Comparison of ENCODE assay signal across 20 mouse cellular contexts in the genomic region with DNA sequence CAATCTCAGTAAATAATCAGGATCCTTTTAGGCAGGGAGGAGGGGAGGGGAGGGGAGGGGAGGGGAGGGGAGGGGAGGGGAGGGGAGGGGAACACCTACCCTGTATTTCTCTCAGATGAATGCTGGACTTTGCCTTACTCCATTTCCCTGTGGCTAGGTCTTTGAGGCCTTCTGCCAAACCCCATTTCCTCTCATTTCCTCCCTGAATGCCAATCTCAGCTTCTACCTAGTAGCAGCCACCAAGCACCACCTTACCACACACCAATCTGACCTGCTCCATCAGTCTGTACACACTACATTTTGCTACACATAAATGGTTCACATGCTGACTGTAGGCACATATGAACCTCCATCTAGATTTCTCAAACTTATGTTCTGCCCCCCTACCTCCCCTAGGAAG. TPM values are rescaled to one million over a fixed set of nuclear protein-coding genes. Genes with fewer than 3 reads are reported as not detected.
DNase-seq lines count a peak whose midpoint lies in the region; ATAC-seq and TF ChIP-seq lines count a peak whose summit lies in the region.
"Had no signal": no experiment of that assay in that cellular context is flagged by ENCODE, and none has a peak within 500 bp of the region (broad histone marks: within the 10 kb centered on the region; RNA-seq: fewer than 3 reads in every experiment).

No protein-coding gene starts in this region.

- H3K27ac ChIP-seq in intestine, postnatal 0 days (ENCODE audit: low read depth, low read length): no peak overlapping the region
- H3K27ac ChIP-seq: layer of hippocampus, adult 2 months; midbrain, embryonic 15.5 days; neural tube, embryonic 15.5 days had no signal

- DNase-seq in kidney, adult 8-10 months: peak; percentile 16 to 24
- DNase-seq in kidney, postnatal 4 days: no peak
- DNase-seq in splenic B cell, adult 2 months (ENCODE audit: low read depth, low spot score): peak; percentile 25
- DNase-seq in thymus, postnatal 4 days: no peak
- no peak for DNase-seq in layer of hippocampus, adult 8-10 months (ENCODE audit: low spot score in 2 of 2)
- DNase-seq: adrenal gland, postnatal 25 days; cerebellum, adult 11-12 months; gastrocnemius, postnatal 36 days; left cerebral cortex, postnatal 4 days; lung, adult 18-20 months; lung, postnatal 36 days had no signal

- no peak overlapping the region for H3K9ac ChIP-seq in intestine, postnatal 0 days (ENCODE audit: low read depth, low read length)
- H3K9ac ChIP-seq: midbrain, embryonic 15.5 days; neural tube, embryonic 15.5 days had no signal

- no peak for TF ChIP-seq CTCF in intestine, postnatal 0 days (IDR thresholded peaks at IDR 0.05; ENCODE audit: low read depth)

- no peaks in the 10 kb centered on the region for H3K27me3 ChIP-seq in intestine, postnatal 0 days (replicated peaks; ENCODE audit: control insufficient read depth, insufficient read depth, low read length)
- H3K27me3 ChIP-seq in splenic B cell, adult 2 months (ENCODE audit: control insufficient read depth, insufficient read depth, low read length, poor library complexity, severe bottlenecking): no peaks in the 10 kb centered on the region
- H3K27me3 ChIP-seq: CH12.LX; midbrain, embryonic 15.5 days; neural tube, embryonic 15.5 days had no signal

- H3K4me3 ChIP-seq in intestine, postnatal 0 days (ENCODE audit: low read depth, low read length): no peak overlapping the region
- H3K4me3 ChIP-seq: layer of hippocampus, adult 2 months; midbrain, embryonic 15.5 days; myocyte; neural tube, embryonic 15.5 days had no signal

- ATAC-seq in CD4-positive, CD25-positive, alpha-beta regulatory T cell, adult 4 months: peak; percentile 30
- 0 out of 2 replicates have a peak, but pooled peaks have one; percentile 41 for ATAC-seq in intestine, postnatal 0 days
- ATAC-seq: forebrain, embryonic 14.5 days; midbrain, embryonic 15.5 days had no signal

- 0 out of 2 replicates have a peak, but pooled peaks cover 3% of the 10 kb centered on the region for H3K4me1 ChIP-seq in intestine, postnatal 0 days (replicated peaks; ENCODE audit: control insufficient read depth, insufficient read depth, low read length)

- H3K36me3 ChIP-seq in intestine, postnatal 0 days (ENCODE audit: control insufficient read depth, insufficient read depth): no peaks in the 10 kb centered on the region
- H3K36me3 ChIP-seq in splenic B cell, adult 2 months (ENCODE audit: control insufficient read depth, insufficient read depth, low read length, poor library complexity, severe bottlenecking): no peaks in the 10 kb centered on the region
- H3K36me3 ChIP-seq: midbrain, embryonic 15.5 days; neural tube, embryonic 15.5 days had no signal

- H3K4me2 ChIP-seq in intestine, postnatal 0 days (replicated peaks; ENCODE audit: low read depth): no peak overlapping the region
- H3K4me2 ChIP-seq: liver, embryonic 11.5 days; midbrain, embryonic 15.5 days; neural tube, embryonic 15.5 days had no signal

- H3K9me3 ChIP-seq in intestine, postnatal 0 days (ENCODE audit: control insufficient read depth): no peaks in the 10 kb centered on the region
- H3K9me3 ChIP-seq: midbrain, embryonic 15.5 days; neural tube, embryonic 15.5 days had no signal

RNA-seq across cellular contexts. Expression of a gene that starts 6.0 kb away (rescaled TPM):
- polyA plus RNA-seq in CD4-positive, CD25-positive, alpha-beta regulatory T cell, adult 4 months (2017; shearing (Covaris generic)): 10 to 100 TPM; 13.3 to 14.8 TPM
- polyA plus RNA-seq in intestine, postnatal 0 days (2015; fragmentation: Nextera tagmentation; extraction: Ambion mirVana): 37.4 and 42.6 TPM in 2 replicates
- 10 to 100 TPM; 18.9 to 26.5 (median 24.4) TPM for total RNA-seq in layer of hippocampus, adult 8-10 months (2022)

Comparison
In these comparisons a context has a peak if more than half of its experiments do, and no peak if none do; other contexts are left out.
1. DNase-seq: peak in kidney, adult 8-10 months (2 of 2) and splenic B cell, adult 2 months (single experiment); none in kidney, postnatal 4 days (0 of 2), thymus, postnatal 4 days (single experiment) and layer of hippocampus, adult 8-10 months (0 of 2).